Mouse (Mus musculus) heart, embryonic 16.5 days (tissue): Measurements from ENCODE around the gene Ctnnb1. TPM values are rescaled to one million over a fixed set of nuclear protein-coding genes. Genes with fewer than 3 reads are reported as not detected.

Experiments
- ATAC-seq: fragments of 200-750 bp; cut with Nextera tagmentation; replicated peaks from 2 replicates; pipeline ENCODE4 v1.8.0; 2017; ENCODE audit warnings: moderate number of reproducible peaks; ENCODE audit not compliant: insufficient read depth, low FRiP score; ENCODE audit errors: extremely low read depth
- H3K27ac ChIP-seq: fragments of 300-500 bp; sonication (generic); 2 replicates; pipeline ENCODE4 v1.5.1; 2014; ENCODE audit warnings: mild to moderate bottlenecking, low read length, control low read depth, moderate library complexity
- H3K27me3 ChIP-seq: fragments of 300-500 bp; sonication (generic); 2 replicates; pipeline ENCODE4 v1.6.1; 2014; ENCODE audit warnings: low read length, mixed read lengths; ENCODE audit not compliant: control insufficient read depth, insufficient read depth
- H3K36me3 ChIP-seq: fragments of 300-500 bp; sonication (generic); 2 replicates; pipeline ENCODE4 v1.6.1; 2014; ENCODE audit not compliant: control insufficient read depth, insufficient read depth
- H3K4me1 ChIP-seq: fragments of 300-500 bp; sonication (generic); 2 replicates; pipeline ENCODE4 v1.6.1; 2014; ENCODE audit warnings: low read length, mixed read lengths; ENCODE audit not compliant: control insufficient read depth, insufficient read depth
- H3K4me2 ChIP-seq: fragments of 300-500 bp; sonication (generic); 2 replicates; pipeline ENCODE4 v1.6.1; 2014; ENCODE audit warnings: low read depth, mild to moderate bottlenecking, control low read depth, low read length
- H3K4me3 ChIP-seq: fragments of 300-500 bp; sonication (generic); 2 replicates; pipeline ENCODE4 v1.5.1; 2014; ENCODE audit warnings: mild to moderate bottlenecking, control low read depth, low read length
- H3K9ac ChIP-seq: fragments of 300-500 bp; sonication (generic); 2 replicates; pipeline ENCODE4 v1.6.1; 2014; ENCODE audit warnings: low read length, control low read depth
- H3K9me3 ChIP-seq: fragments of 300-500 bp; sonication (generic); replicated peaks from 2 replicates; pipeline ENCODE4 v1.6.1; 2016; ENCODE audit warnings: low read length; ENCODE audit not compliant: control insufficient read depth
- WGBS: fragments of 180-500 bp; shearing (Covaris S2); extraction: QIAGEN DNeasy Blood & Tissue Kit; methylation state at CpG from one replicate; pipeline ENCODE4 v1.1.7; 2014; 5-methylcytosine and 5-hydroxymethylcytosine counted together
- polyA plus RNA-seq: library from polyadenylated mRNA; unstranded; fragments of >200 nt; fragmentation: Nextera tagmentation; extraction: Ambion mirVana; gene quantifications from 2 replicates; pipeline ENCODE4 v1.2.1, GENCODE M21; 2015

Gene Ctnnb1
- 357 TPM in 2 replicates for polyA plus RNA-seq

GRCm38 (mm10) chr9:120929081-120929480 lies at the start of gene Ctnnb1:
TSS of gene Ctnnb1 (plus strand) at chr9:120929216.
- H3K4me2 ChIP-seq, result no peak within 1 kb of the TSS
- H3K9me3 ChIP-seq, result no peaks in the 10 kb centered on the region
- no peak within 1 kb of the TSS for H3K9ac ChIP-seq
- H3K27me3 ChIP-seq, result no peaks in the 10 kb centered on the region
- no peak for ATAC-seq
- H3K36me3 ChIP-seq, result no peaks in the 10 kb centered on the region
- 90% methylated on average over 11 of the region's 11 CpGs for WGBS
- H3K4me3 ChIP-seq, result no peak within 1 kb of the TSS
- peaks cover 3% of the 10 kb centered on the region; the same call in 1 of the 2 replicates for H3K4me1 ChIP-seq
- H3K27ac ChIP-seq, result no peak within 1 kb of the TSS

- H3K4me1 ChIP-seq, result peaks cover 2% of the 10 kb centered on the region; the same call in 1 of the 2 replicates
- H3K36me3 ChIP-seq, result no peaks in the 10 kb centered on the region
- H3K27ac ChIP-seq, result no peak overlapping the region
- H3K27me3 ChIP-seq, result no peaks in the 10 kb centered on the region
- no peaks in the 10 kb centered on the region; the same call in 1 of the 2 replicates for H3K9me3 ChIP-seq
- ATAC-seq, result no peak
- H3K4me2 ChIP-seq, result no peak overlapping the region
- no peak overlapping the region for H3K4me3 ChIP-seq
- WGBS, result 66% methylated on average over 9 of the region's 9 CpGs
- H3K9ac ChIP-seq, result no peak overlapping the region
Observed at GRCm38 (mm10) chr9:120880286-120880685, 48.7 kb upstream of the Ctnnb1 start.

- H3K9me3 ChIP-seq, result no peaks in the 10 kb centered on the region
- H3K9ac ChIP-seq, result no peak overlapping the region
- WGBS, result 68% methylated on average over 15 of the region's 15 CpGs
- no peak overlapping the region for H3K4me3 ChIP-seq
- H3K27ac ChIP-seq, result no peak overlapping the region
- ATAC-seq, result no peak
- no peaks in the 10 kb centered on the region for H3K27me3 ChIP-seq
- peaks cover 2% of the 10 kb centered on the region; the same call in 1 of the 2 replicates for H3K4me1 ChIP-seq
- no peak overlapping the region for H3K4me2 ChIP-seq
- H3K36me3 ChIP-seq, result no peaks in the 10 kb centered on the region
Observed at GRCm38 (mm10) chr9:120881121-120881520, 47.9 kb upstream of the Ctnnb1 start.

GRCm38 (mm10) chr9:120881839-120882238 lies 47.2 kb upstream of the Ctnnb1 start:
- no peak overlapping the region for H3K27ac ChIP-seq
- WGBS, result 71% methylated on average over 4 of the region's 4 CpGs
- no peaks in the 10 kb centered on the region for H3K9me3 ChIP-seq
- no peak overlapping the region for H3K9ac ChIP-seq
- H3K27me3 ChIP-seq, result no peaks in the 10 kb centered on the region
- no peak for ATAC-seq
- H3K4me3 ChIP-seq, result no peak overlapping the region
- no peaks in the 10 kb centered on the region for H3K36me3 ChIP-seq
- H3K4me2 ChIP-seq, result no peak overlapping the region
- peaks cover 2% of the 10 kb centered on the region; the same call in 1 of the 2 replicates for H3K4me1 ChIP-seq

GRCm38 (mm10) chr9:120884726-120885125 lies 44.3 kb upstream of the Ctnnb1 start:
- Histone ChIP-seq H3K9me3 (no peaks in the 10 kb centered on the region), H3K4me3 (no peak overlapping the region), H3K4me1 (peaks cover 2% of the 10 kb centered on the region; the same call in 1 of the 2 replicates), H3K27ac (no peak overlapping the region), H3K9ac (no peak overlapping the region), H3K36me3 (no peaks in the 10 kb centered on the region), H3K4me2 (no peak overlapping the region), H3K27me3 (no peaks in the 10 kb centered on the region)
- 56% methylated on average over 10 of the region's 10 CpGs for WGBS
- no peak for ATAC-seq

- H3K4me3 ChIP-seq, result no peak overlapping the region
- no peak overlapping the region for H3K4me2 ChIP-seq
- no peaks in the 10 kb centered on the region for H3K4me1 ChIP-seq
- H3K27ac ChIP-seq, result no peak overlapping the region
- H3K9me3 ChIP-seq, result no peaks in the 10 kb centered on the region
- WGBS, result 88% methylated on average over 2 of the region's 2 CpGs
- H3K9ac ChIP-seq, result no peak overlapping the region
- H3K36me3 ChIP-seq, result no peaks in the 10 kb centered on the region
- ATAC-seq, result no peak
- no peaks in the 10 kb centered on the region for H3K27me3 ChIP-seq
Observed at GRCm38 (mm10) chr9:120887631-120888030, 41.4 kb upstream of the Ctnnb1 start.

GRCm38 (mm10) chr9:120893435-120893834 lies 35.6 kb upstream of the Ctnnb1 start:
- 88% methylated on average over 11 of the region's 11 CpGs for WGBS
- no peak for ATAC-seq
- Histone ChIP-seq H3K27ac (no peak overlapping the region), H3K4me3 (no peak overlapping the region), H3K9ac (no peak overlapping the region), H3K27me3 (no peaks in the 10 kb centered on the region), H3K36me3 (no peaks in the 10 kb centered on the region), H3K9me3 (no peaks in the 10 kb centered on the region), H3K4me1 (no peaks in the 10 kb centered on the region), H3K4me2 (no peak overlapping the region)

GRCm38 (mm10) chr9:120893971-120894370 lies 35.0 kb upstream of the Ctnnb1 start:
- H3K4me1 ChIP-seq, result no peaks in the 10 kb centered on the region
- no peaks in the 10 kb centered on the region for H3K27me3 ChIP-seq
- no peak overlapping the region for H3K9ac ChIP-seq
- H3K36me3 ChIP-seq, result no peaks in the 10 kb centered on the region
- H3K4me3 ChIP-seq, result no peak overlapping the region
- 45% methylated on average over 10 of the region's 10 CpGs for WGBS
- ATAC-seq, result no peak
- no peak overlapping the region for H3K4me2 ChIP-seq
- H3K9me3 ChIP-seq, result no peaks in the 10 kb centered on the region
- no peak overlapping the region for H3K27ac ChIP-seq

GRCm38 (mm10) chr9:120894376-120894775 lies 34.6 kb upstream of the Ctnnb1 start:
- Histone ChIP-seq H3K36me3 (no peaks in the 10 kb centered on the region), H3K9me3 (no peaks in the 10 kb centered on the region), H3K4me1 (no peaks in the 10 kb centered on the region), H3K4me3 (no peak overlapping the region), H3K4me2 (no peak overlapping the region), H3K27me3 (no peaks in the 10 kb centered on the region), H3K9ac (no peak overlapping the region), H3K27ac (no peak overlapping the region)
- 90% methylated on average over 9 of the region's 9 CpGs for WGBS
- ATAC-seq, result no peak
